Mouse (Mus musculus) cerebellum, adult 2 months (tissue): Measurements from ENCODE around the gene Ndufa3. TPM values are rescaled to one million over a fixed set of nuclear protein-coding genes. Genes with fewer than 3 reads are reported as not detected.

ENCODE experiments used
- DNase-seq, 2 experiments: peaks; one replicate each; pipeline ENCODE4 v3.0.0; 2021
- H3K27ac ChIP-seq: fragments of 200-500 bp; 2 replicates; pipeline ENCODE4 v1.5.1; 2012; ENCODE audit warnings: low read length, control low read depth, inconsistent platforms; ENCODE audit not compliant: insufficient read depth
- H3K27me3 ChIP-seq: fragments of 200-500 bp; 2 replicates; pipeline ENCODE4 v1.6.1; 2012; ENCODE audit warnings: inconsistent platforms, mild to moderate bottlenecking, low read length, moderate library complexity; ENCODE audit not compliant: control insufficient read depth, insufficient read depth
- H3K4me1 ChIP-seq: fragments of 200-500 bp; 2 replicates; pipeline ENCODE4 v1.6.1; 2011; ENCODE audit warnings: low read length; ENCODE audit not compliant: control insufficient read depth, insufficient read depth
- H3K4me3 ChIP-seq: fragments of 200-500 bp; replicated peaks from 2 replicates; pipeline ENCODE3; 2011; ENCODE audit warnings: mild to moderate bottlenecking, low read depth, low read length, control low read depth; ENCODE audit not compliant: insufficient read depth
- CTCF ChIP-seq: fragments of 200-500 bp; IDR thresholded peaks from 2 replicates; pipeline ENCODE4 v1.5.1; 2011; ENCODE audit warnings: low read depth, mild to moderate bottlenecking, control low read depth, low read length, moderate library complexity, borderline replicate concordance; ENCODE audit not compliant: insufficient read depth
- POLR2A ChIP-seq: fragments of 200-500 bp; IDR thresholded peaks from 2 replicates; pipeline ENCODE4 v1.6.1; 2011; ENCODE audit warnings: low read length, control low read depth, borderline replicate concordance; ENCODE audit not compliant: insufficient read depth
- WGBS: fragments of 180-500 bp; shearing (Covaris S2); methylation state at CpG from one replicate; pipeline ENCODE4 v1.1.7; 2018; 5-methylcytosine and 5-hydroxymethylcytosine counted together
- polyA plus RNA-seq: library from polyadenylated mRNA; depleted of rRNA; stranded (reverse); fragments of >200 nt; gene quantifications from 2 replicates; pipeline ENCODE4 v1.2.3, GENCODE M21; 2012; rRNA removed

Gene Ndufa3
- polyA plus RNA-seq, 1 experiment: 426 TPM

- peak overlapping the region; percentile 75 for H3K4me3 ChIP-seq
- no peaks in the 10 kb centered on the region; the same call in 1 of the 2 replicates for H3K4me1 ChIP-seq
- no peak for DNase-seq
- H3K27ac ChIP-seq: no peak overlapping the region
- WGBS: 22% methylated on average over 15 of the region's 15 CpGs
- no peaks in the 10 kb centered on the region for H3K27me3 ChIP-seq
- TF ChIP-seq POLR2A (no peak), CTCF (no peak)
Observed at GRCm38 (mm10) chr7:3664524-3665214, 47.5 kb downstream of the Ndufa3 start.

- Histone ChIP-seq H3K4me1 (no peaks in the 10 kb centered on the region; the same call in 1 of the 2 replicates), H3K27me3 (no peaks in the 10 kb centered on the region), H3K27ac (peak within 1 kb of the TSS; percentile 51), H3K4me3 (peak within 1 kb of the TSS; percentile 75)
- WGBS: 2% methylated on average over 45 of the region's 45 CpGs
- TF ChIP-seq CTCF: no peak
- peak; percentile 88; the same call in 1 of the 2 replicates for TF ChIP-seq POLR2A
- DNase-seq: peak; percentile 96 to 99
Observed at GRCm38 (mm10) chr7:3665215-3666114, 48.3 kb downstream of the Ndufa3 start, which contains the start of gene Leng1. Gene Leng1, minus strand, starts transcription at chr7:3665840.

GRCm38 (mm10) chr7:3666921-3667391, 49.8 kb downstream of the Ndufa3 start:
- TF ChIP-seq CTCF (no peak), POLR2A (no peak)
- 27% methylated on average over 14 of the region's 14 CpGs for WGBS

More at GRCm38 (mm10) chr7:3666921-3667391, 49.8 kb downstream of the Ndufa3 start:
- Histone ChIP-seq H3K4me1 (no peaks in the 10 kb centered on the region; the same call in 1 of the 2 replicates), H3K27ac (no peak overlapping the region), H3K4me3 (no peak overlapping the region), H3K27me3 (no peaks in the 10 kb centered on the region)
- DNase-seq: no peak

Other genes with a start within 250 kb of the Ndufa3 start
- gene Cacng8, start 226.7 kb upstream of the Ndufa3 start, polyA plus RNA-seq: 16.6 and 20.6 TPM in 2 replicates
- 0.05 and 0.13 TPM in 2 replicates for gene Cacng6, start 193.2 kb upstream of the Ndufa3 start, polyA plus RNA-seq
- 0.49 and 0.84 TPM in 2 replicates for gene Tarm1, start 114.7 kb upstream of the Ndufa3 start, polyA plus RNA-seq
- 2.6 and 2.7 TPM in 2 replicates for gene Oscar, start 1.2 kb upstream of the Ndufa3 start, polyA plus RNA-seq
- gene Tfpt, start 12.6 kb downstream of the Ndufa3 start, polyA plus RNA-seq: 33.2 and 34.5 TPM in 2 replicates
- gene Prpf31, start 12.6 kb downstream of the Ndufa3 start, polyA plus RNA-seq: 70.9 and 79.1 TPM in 2 replicates
- gene Cnot3, start 27.9 kb downstream of the Ndufa3 start, polyA plus RNA-seq: 60.9 and 61.1 TPM in 2 replicates
- 12.0 and 12.9 TPM in 2 replicates for gene Leng1, start 48.5 kb downstream of the Ndufa3 start, polyA plus RNA-seq
- 10.8 and 11.7 TPM in 2 replicates for gene Tmc4, start 60.2 kb downstream of the Ndufa3 start, polyA plus RNA-seq
- gene Tsen34, start 75.5 kb downstream of the Ndufa3 start, polyA plus RNA-seq: 112 and 115 TPM in 2 replicates
- gene Mboat7, start 76.2 kb downstream of the Ndufa3 start, polyA plus RNA-seq: 114 and 115 TPM in 2 replicates
- gene Rps9, start 86.6 kb downstream of the Ndufa3 start, polyA plus RNA-seq: 866 and 1,027 TPM in 2 replicates
- gene Pirb, start 103.0 kb downstream of the Ndufa3 start, polyA plus RNA-seq: 0.27 and 0.31 TPM in 2 replicates
- not detected in 2 replicates for gene Gm15448, start 208.3 kb downstream of the Ndufa3 start, polyA plus RNA-seq
- gene Pira2, start 227.7 kb downstream of the Ndufa3 start, polyA plus RNA-seq: 0.03 TPM in 1 of 2 replicates, not detected in the other